In the genomic region with DNA sequence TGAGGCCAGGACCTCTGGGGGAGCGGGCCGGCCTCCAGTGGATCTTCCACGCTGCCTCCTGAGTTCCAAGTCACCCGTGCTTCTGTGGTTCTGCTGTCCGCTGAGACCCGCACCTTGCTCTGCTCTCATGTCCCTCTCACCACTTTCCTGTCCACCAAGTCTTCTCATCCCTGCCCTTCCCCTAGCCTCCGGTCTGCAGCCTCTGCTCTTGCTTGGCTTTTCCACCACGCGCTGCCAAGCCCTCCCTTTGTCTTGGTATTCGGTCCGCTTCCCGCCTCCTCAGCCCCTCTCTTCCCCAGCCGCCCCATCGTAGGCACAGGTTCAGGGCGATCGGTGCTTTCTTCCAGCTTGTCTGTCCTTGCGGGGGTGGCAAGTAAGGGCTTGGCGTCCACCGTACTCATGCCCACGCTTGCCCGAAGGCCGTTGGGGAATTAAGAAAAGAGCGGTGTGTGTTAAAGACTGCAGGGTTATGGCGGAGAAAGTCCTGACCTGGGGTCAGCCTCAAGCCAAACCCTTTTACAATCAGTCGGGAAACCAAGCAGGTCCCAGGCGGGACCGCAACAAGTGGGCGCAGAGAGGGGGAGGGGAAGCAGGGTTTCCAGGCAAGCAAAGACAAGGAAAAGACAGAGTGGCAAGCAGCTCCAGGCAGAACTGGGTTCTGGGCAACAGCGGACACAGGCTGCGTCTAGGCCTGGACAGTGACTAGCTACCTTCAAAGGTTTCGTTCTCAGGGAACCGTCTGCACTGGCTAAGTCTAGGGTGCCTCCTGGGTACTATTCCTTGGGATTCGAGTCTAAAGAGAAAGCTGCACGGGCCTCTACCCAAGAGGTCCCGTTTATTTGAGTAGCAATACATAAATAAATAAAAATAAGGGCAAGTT, we compare ENCODE assay signal across 10 mouse cellular contexts. TPM values are rescaled to one million over a fixed set of nuclear protein-coding genes. Genes with fewer than 3 reads are reported as not detected.
DNase-seq lines count a peak whose midpoint lies in the region; ATAC-seq and TF ChIP-seq lines count a peak whose summit lies in the region.
"Had no signal": no experiment of that assay in that cellular context is flagged by ENCODE, and none has a peak within 500 bp of the region (broad histone marks: within the 10 kb centered on the region; RNA-seq: fewer than 3 reads in every experiment).

No protein-coding gene starts in this region.

- peak overlapping the region; percentile 47 for H3K27ac ChIP-seq in layer of hippocampus, adult 2 months
- H3K27ac ChIP-seq in hindbrain, embryonic 13.5 days, result peak overlapping the region; percentile 84
- peak overlapping the region; percentile 63 for H3K27ac ChIP-seq in midbrain, postnatal 0 days (ENCODE audit: low read depth, low read length)

- TF ChIP-seq CTCF in layer of hippocampus, adult 2 months (conservative IDR thresholded peaks at IDR 0.05), result no peak
- no peak for TF ChIP-seq CTCF in midbrain, postnatal 0 days (IDR thresholded peaks at IDR 0.05)

- peak overlapping the region; percentile 28; the same call in 1 of the 2 replicates for H3K4me3 ChIP-seq in layer of hippocampus, adult 2 months
- peak overlapping the region; percentile 32 for H3K4me3 ChIP-seq in hindbrain, embryonic 13.5 days
- H3K4me3 ChIP-seq in midbrain, postnatal 0 days (ENCODE audit: low read depth, low read length), result peak overlapping the region; percentile 23

- H3K27me3 ChIP-seq in hindbrain, embryonic 13.5 days, result peaks cover 87% of the 10 kb centered on the region
- H3K27me3 ChIP-seq in midbrain, postnatal 0 days (ENCODE audit: insufficient read depth, low read length), result peaks cover 41% of the 10 kb centered on the region

- ATAC-seq in hindbrain, embryonic 13.5 days (ENCODE audit: low FRiP score), result peak; percentile 26; the same call in 1 of the 2 replicates
- ATAC-seq in midbrain, postnatal 0 days (ENCODE audit: low FRiP score), result peak; percentile 14
- ATAC-seq: lung, postnatal 0 days had no signal

- under 1% methylated on average over 35 of the region's 35 CpGs for WGBS in hindbrain, embryonic 13.5 days
- WGBS in midbrain, postnatal 0 days, result 2% methylated on average over 35 of the region's 35 CpGs

- H3K9me3 ChIP-seq in hindbrain, embryonic 13.5 days, result no peaks in the 10 kb centered on the region
- H3K9me3 ChIP-seq in midbrain, postnatal 0 days (ENCODE audit: low read length), result no peaks in the 10 kb centered on the region

- peak overlapping the region; percentile 69 for H3K9ac ChIP-seq in hindbrain, embryonic 13.5 days
- no peak overlapping the region for H3K9ac ChIP-seq in midbrain, postnatal 0 days (replicated peaks; ENCODE audit: low read length, poor library complexity, severe bottlenecking)

- H3K4me1 ChIP-seq in hindbrain, embryonic 13.5 days (replicated peaks), result peaks cover 42% of the 10 kb centered on the region
- H3K4me1 ChIP-seq in midbrain, postnatal 0 days (ENCODE audit: insufficient read depth, low read length), result no peaks in the 10 kb centered on the region

- H3K36me3 ChIP-seq in hindbrain, embryonic 13.5 days, result no peaks in the 10 kb centered on the region
- H3K36me3 ChIP-seq in midbrain, postnatal 0 days (ENCODE audit: insufficient read depth, low read length), result no peaks in the 10 kb centered on the region

- H3K4me2 ChIP-seq in hindbrain, embryonic 13.5 days, result peak overlapping the region; percentile 55
- peak overlapping the region; percentile 43 for H3K4me2 ChIP-seq in midbrain, postnatal 0 days (ENCODE audit: low read depth, low read length, poor library complexity, severe bottlenecking)

- no peak for DNase-seq in layer of hippocampus, adult 2 months (ENCODE audit: low spot score in 2 of 2)
- no peak for DNase-seq in layer of hippocampus, adult 18-20 months (ENCODE audit: low spot score in 2 of 2)
- DNase-seq in embryo, embryonic 9.5 days (ENCODE audit: extremely low spot score), result peak; percentile 80
- DNase-seq in midbrain, postnatal 0 days (ENCODE audit: low spot score), result no peak
- DNase-seq in adrenal gland, postnatal 14 days, result no peak
- no peak for DNase-seq in MN1 (ENCODE audit: low spot score)
- DNase-seq in spleen, postnatal 4 days (ENCODE audit: low spot score in 2 of 2), result no peak

RNA-seq across cellular contexts. Expression of a gene that starts 6.5 kb away (rescaled TPM):
- total RNA-seq in layer of hippocampus, adult 2 months (2021), result 10 to 100 TPM; 11.8 TPM
- 10 to 100 TPM in 1 of 2 experiments, 1 to 10 TPM in 1; 9.6 to 11.3 TPM for total RNA-seq in layer of hippocampus, adult 18-20 months (2021)
- 2.0 and 2.4 TPM in 2 replicates for polyA plus RNA-seq in hindbrain, embryonic 13.5 days (2015; fragmentation: Nextera tagmentation; extraction: Ambion mirVana)
- total RNA-seq in midbrain, postnatal 0 days (2014; rRNA removed), result 16.8 and 17.7 TPM in 2 replicates
- polyA plus RNA-seq in midbrain, postnatal 0 days (2015; fragmentation: Nextera tagmentation; extraction: Ambion mirVana), result 1.6 and 2.6 TPM in 2 replicates
- not detected in 2 replicates for total RNA-seq in adrenal gland, postnatal 14 days (2021)
- total RNA-seq: heart, postnatal 14 days had no signal
- polyA plus RNA-seq: lung, postnatal 0 days had no signal

Comparison
In these comparisons a context has a peak if more than half of its experiments do, and no peak if none do; other contexts are left out.
1. RNA of a gene that starts 6.5 kb away (total RNA-seq): 16.8 to 17.7 TPM in midbrain, postnatal 0 days, 11.8 TPM in layer of hippocampus, adult 2 months and 9.6 to 11.3 TPM in layer of hippocampus, adult 18-20 months; not detected in adrenal gland, postnatal 14 days; every median in the first group is over 10 times any median in the second.
2. Peak in every context shown above with its lines, with median percentiles within 50 percentile points of each other: H3K27ac ChIP-seq and H3K4me3 ChIP-seq.